ENCODE assay signal across 9 mouse cellular contexts in genomic region chr12:76957688-76958087, GRCm38 (mm10). TPM values are rescaled to one million over a fixed set of nuclear protein-coding genes. Genes with fewer than 3 reads are reported as not detected.
DNase-seq lines count a peak whose midpoint lies in the region; ATAC-seq lines count a peak whose summit lies in the region.
"Had no signal": no experiment of that assay in that cellular context is flagged by ENCODE, and none has a peak within 500 bp of the region (broad histone marks: within the 10 kb centered on the region; RNA-seq: fewer than 3 reads in every experiment).

No protein-coding gene starts in this region.

- no peak for ATAC-seq in erythroblast, adult 5-6 weeks (replicated peaks; ENCODE audit: low FRiP score, poor library complexity, severe bottlenecking)

- H3K9me3 ChIP-seq in erythroblast, embryonic 14.5 days (ENCODE audit: control insufficient read depth, low read length): no peaks in the 10 kb centered on the region

- peaks cover 89% of the 10 kb centered on the region for H3K79me2 ChIP-seq in macrophage (ENCODE audit: inconsistent target)

- H3K27ac ChIP-seq in brown adipose tissue, adult 24 weeks (replicated peaks; ENCODE audit: low read depth, low read length): peak overlapping the region; percentile 50
- H3K27ac ChIP-seq in macrophage: peak overlapping the region; percentile 90

- H3K36me3 ChIP-seq in erythroblast, embryonic 14.5 days (ENCODE audit: control insufficient read depth): peaks cover 78% of the 10 kb centered on the region
- peaks cover 31% of the 10 kb centered on the region for H3K36me3 ChIP-seq in macrophage (ENCODE audit: inconsistent target)

- WGBS in macrophage (ENCODE audit: missing documents): 3% methylated on average over 5 of the region's 5 CpGs

- H3K4me1 ChIP-seq in erythroblast, embryonic 14.5 days (ENCODE audit: control insufficient read depth): peaks cover 69% of the 10 kb centered on the region
- peaks cover 23% of the 10 kb centered on the region for H3K4me1 ChIP-seq in brown adipose tissue, adult 24 weeks (ENCODE audit: control insufficient read depth, insufficient read depth, insufficient read length, low read length)

- DNase-seq in 3134 (ENCODE audit: extremely low read depth, insufficient read length, low spot score): peak; percentile 19
- DNase-seq in right cerebral cortex, adult 18-20 months: no peak
- DNase-seq in neural tube, embryonic 10.5 days (ENCODE audit: extremely low spot score, low spot score): no peak
- DNase-seq in right cerebral cortex, postnatal 14 days: no peak
- DNase-seq: cerebellum, adult 9-11 months had no signal

- H3K27me3 ChIP-seq in erythroblast, embryonic 14.5 days (ENCODE audit: control insufficient read depth): no peaks in the 10 kb centered on the region

- H3K4me3 ChIP-seq in erythroblast, embryonic 14.5 days (replicated peaks): peak overlapping the region; percentile 58
- H3K4me3 ChIP-seq in brown adipose tissue, adult 24 weeks (ENCODE audit: insufficient read depth, low read depth, low read length): peak overlapping the region; percentile 17; the same call in 1 of the 2 replicates
- peak overlapping the region; percentile 20 for H3K4me3 ChIP-seq in macrophage (ENCODE audit: inconsistent target)

RNA-seq across cellular contexts. Expression of gene Max, which starts 4.3 kb away (rescaled TPM):
- 8.8 and 10.4 TPM in 2 replicates for polyA plus RNA-seq in erythroblast, embryonic 14.5 days (2012)
- 56.6 and 89.2 TPM in 2 replicates for total RNA-seq in erythroblast, adult 5-6 weeks (2015; ENCODE audit: low replicate concordance)
- 62.9 and 210 TPM in 2 replicates for total RNA-seq in erythroblast, adult 5-6 weeks (2017; ENCODE audit: low replicate concordance)
- polyA plus RNA-seq in brown adipose tissue, adult 24 weeks (2012; ENCODE audit: insufficient read depth, insufficient read length, missing spikeins): 42.7 and 44.6 TPM in 2 replicates
- 100 to 1,000 TPM in 20 of 26 experiments, 10 to 100 TPM in 6; 45.8 to 392 (median 182) TPM for total RNA-seq in macrophage (2018; cell fraction: chromatin; rRNA removed)
- 100 to 1,000 TPM in 24 of 26 experiments, 10 to 100 TPM in 2; 91.4 to 232 (median 145) TPM for total RNA-seq in macrophage (2018; cell fraction: cytosol; rRNA removed)
- 100 to 1,000 TPM in 20 of 26 experiments, 10 to 100 TPM in 6; 44.6 to 417 (median 172) TPM for total RNA-seq in macrophage (2018; cell fraction: nucleus; rRNA removed)
- polyA plus RNA-seq in macrophage (2018): 104 to 248 TPM (median 153 TPM) in 3 replicates
